Mouse (Mus musculus) heart, embryonic 11.5 days (tissue): ENCODE data around the gene Rbm15. TPM values are rescaled to one million over a fixed set of nuclear protein-coding genes. Genes with fewer than 3 reads are reported as not detected.

Source experiments
- ATAC-seq: fragments of 200-750 bp; cut with Nextera tagmentation; replicated peaks from 2 replicates; pipeline ENCODE4 v1.8.0; 2017; ENCODE audit warnings: moderate library complexity; ENCODE audit not compliant: insufficient number of reproducible peaks, low FRiP score, low TSS enrichment
- H3K27ac ChIP-seq: fragments of 300-500 bp; sonication (generic); 2 replicates; pipeline ENCODE4 v1.5.1; 2014; ENCODE audit warnings: mild to moderate bottlenecking, low read depth, low read length
- H3K27me3 ChIP-seq: fragments of 300-500 bp; sonication (generic); 2 replicates; pipeline ENCODE4 v1.6.1; 2014; ENCODE audit warnings: mild to moderate bottlenecking, low read length, mixed read lengths; ENCODE audit not compliant: control insufficient read depth, insufficient read depth
- H3K36me3 ChIP-seq: fragments of 300-500 bp; sonication (generic); 2 replicates; pipeline ENCODE4 v1.6.1; 2014; ENCODE audit warnings: mild to moderate bottlenecking, low read length, moderate library complexity, mixed read lengths; ENCODE audit not compliant: control insufficient read depth, insufficient read depth
- H3K4me1 ChIP-seq: fragments of 300-500 bp; sonication (generic); 2 replicates; pipeline ENCODE4 v1.6.1; 2014; ENCODE audit warnings: low read length; ENCODE audit not compliant: control insufficient read depth, insufficient read depth
- H3K4me2 ChIP-seq: fragments of 300-500 bp; sonication (generic); 2 replicates; pipeline ENCODE4 v1.6.1; 2014; ENCODE audit warnings: mild to moderate bottlenecking, moderate library complexity
- H3K4me3 ChIP-seq: fragments of 300-500 bp; sonication (generic); 2 replicates; pipeline ENCODE4 v1.5.1; 2014; ENCODE audit warnings: low read depth, low read length
- H3K9ac ChIP-seq: fragments of 300-500 bp; sonication (generic); 2 replicates; pipeline ENCODE4 v1.6.1; 2014; ENCODE audit warnings: mild to moderate bottlenecking, low read depth, low read length, moderate library complexity
- H3K9me3 ChIP-seq: fragments of 300-500 bp; sonication (generic); replicated peaks from 2 replicates; pipeline ENCODE4 v1.6.1; 2016; ENCODE audit warnings: low read length; ENCODE audit not compliant: control insufficient read depth
- WGBS: fragments of 180-500 bp; shearing (Covaris S2); extraction: QIAGEN DNeasy Blood & Tissue Kit; methylation state at CpG from one replicate; pipeline ENCODE4 v1.1.7; 2014; ENCODE audit not compliant: insufficient replicate concordance; 5-methylcytosine and 5-hydroxymethylcytosine counted together
- polyA plus RNA-seq: library from polyadenylated mRNA; unstranded; fragments of >200 nt; fragmentation: Nextera tagmentation; extraction: Ambion mirVana; gene quantifications from 2 replicates; pipeline ENCODE4 v1.2.1, GENCODE M21; 2014

The Rbm15 gene
- 13.6 and 14.1 TPM in 2 replicates for polyA plus RNA-seq

- peak; percentile 93 for ATAC-seq
- Histone ChIP-seq H3K36me3 (peaks cover 11% of the 10 kb centered on the region), H3K4me3 (peak within 1 kb of the TSS; percentile 86), H3K9ac (peak within 1 kb of the TSS; percentile 97), H3K27ac (peak within 1 kb of the TSS; percentile 99), H3K27me3 (no peaks in the 10 kb centered on the region), H3K4me2 (peak within 1 kb of the TSS; percentile 97), H3K9me3 (no peaks in the 10 kb centered on the region), H3K4me1 (peaks cover 19% of the 10 kb centered on the region)
- under 1% methylated on average over 62 of the region's 62 CpGs for WGBS
Observed at GRCm38 (mm10) chr3:107333381-107334201, at the start of gene Rbm15. Gene Rbm15, minus strand, starts transcription at chr3:107333673.

- ATAC-seq, result no peak
- Histone ChIP-seq H3K27me3 (no peaks in the 10 kb centered on the region), H3K9me3 (no peaks in the 10 kb centered on the region), H3K4me1 (peaks cover 2% of the 10 kb centered on the region; the same call in 1 of the 2 replicates), H3K4me2 (no peak overlapping the region), H3K27ac (no peak overlapping the region), H3K9ac (no peak overlapping the region), H3K4me3 (no peak overlapping the region), H3K36me3 (no peaks in the 10 kb centered on the region)
- WGBS, result 4% methylated on average over 4 of the region's 4 CpGs
Observed at GRCm38 (mm10) chr3:107379422-107379821, 45.9 kb upstream of the Rbm15 start.

- WGBS, result 58% methylated on average over 5 of the region's 5 CpGs
- Histone ChIP-seq H3K9ac (no peak overlapping the region), H3K4me1 (0 out of 2 replicates have a peak, but pooled peaks cover 2% of the 10 kb centered on the region), H3K36me3 (no peaks in the 10 kb centered on the region), H3K27ac (no peak overlapping the region), H3K4me2 (no peak overlapping the region), H3K9me3 (no peaks in the 10 kb centered on the region), H3K27me3 (no peaks in the 10 kb centered on the region), H3K4me3 (no peak overlapping the region)
- no peak for ATAC-seq
Observed at GRCm38 (mm10) chr3:107378626-107379025, 45.2 kb upstream of the Rbm15 start.

- Histone ChIP-seq H3K9ac (no peak overlapping the region), H3K27me3 (no peaks in the 10 kb centered on the region), H3K27ac (no peak overlapping the region), H3K4me2 (no peak overlapping the region), H3K4me1 (no peaks in the 10 kb centered on the region), H3K4me3 (no peak overlapping the region), H3K36me3 (no peaks in the 10 kb centered on the region), H3K9me3 (no peaks in the 10 kb centered on the region)
- WGBS, result 18% methylated on average over 6 of the region's 6 CpGs
- no peak for ATAC-seq
Observed at GRCm38 (mm10) chr3:107374948-107375664, 41.6 kb upstream of the Rbm15 start.

- 71% methylated on average over 6 of the region's 6 CpGs for WGBS
- ATAC-seq, result no peak
Observed at GRCm38 (mm10) chr3:107369156-107369555, 35.7 kb upstream of the Rbm15 start.

GRCm38 (mm10) chr3:107367938-107368599, 34.6 kb upstream of the Rbm15 start:
- H3K4me2 ChIP-seq, result no peak overlapping the region
- 77% methylated on average over 8 of the region's 8 CpGs for WGBS

More at GRCm38 (mm10) chr3:107369156-107369555, 35.7 kb upstream of the Rbm15 start:
- H3K4me2 ChIP-seq, result no peak overlapping the region
- H3K9me3 ChIP-seq, result no peaks in the 10 kb centered on the region
- peaks cover 12% of the 10 kb centered on the region for H3K27me3 ChIP-seq
- no peaks in the 10 kb centered on the region for H3K4me1 ChIP-seq
- H3K27ac ChIP-seq, result no peak overlapping the region
- H3K4me3 ChIP-seq, result no peak overlapping the region
- H3K9ac ChIP-seq, result no peak overlapping the region
- H3K36me3 ChIP-seq, result no peaks in the 10 kb centered on the region

GRCm38 (mm10) chr3:107365341-107365740, 31.9 kb upstream of the Rbm15 start:
- Histone ChIP-seq H3K36me3 (no peaks in the 10 kb centered on the region), H3K9me3 (no peaks in the 10 kb centered on the region), H3K27ac (no peak overlapping the region), H3K4me2 (no peak overlapping the region), H3K4me3 (no peak overlapping the region), H3K9ac (no peak overlapping the region), H3K4me1 (no peaks in the 10 kb centered on the region), H3K27me3 (peaks cover 12% of the 10 kb centered on the region)
- 85% methylated on average over 4 of the region's 4 CpGs for WGBS
- ATAC-seq, result no peak

More at GRCm38 (mm10) chr3:107367938-107368599, 34.6 kb upstream of the Rbm15 start:
- Histone ChIP-seq H3K9ac (no peak overlapping the region), H3K27me3 (peaks cover 12% of the 10 kb centered on the region), H3K27ac (no peak overlapping the region), H3K36me3 (no peaks in the 10 kb centered on the region), H3K4me1 (no peaks in the 10 kb centered on the region), H3K4me3 (no peak overlapping the region), H3K9me3 (no peaks in the 10 kb centered on the region)
- ATAC-seq, result no peak

GRCm38 (mm10) chr3:107363391-107363790, 29.9 kb upstream of the Rbm15 start:
- 73% methylated on average over 5 of the region's 5 CpGs for WGBS
- H3K9ac ChIP-seq, result no peak overlapping the region
- H3K4me1 ChIP-seq, result no peaks in the 10 kb centered on the region; the same call in 1 of the 2 replicates
- no peak for ATAC-seq
- no peaks in the 10 kb centered on the region for H3K9me3 ChIP-seq
- no peak overlapping the region for H3K4me3 ChIP-seq
- H3K27ac ChIP-seq, result no peak overlapping the region
- H3K27me3 ChIP-seq, result peaks cover 12% of the 10 kb centered on the region
- H3K4me2 ChIP-seq, result no peak overlapping the region
- H3K36me3 ChIP-seq, result no peaks in the 10 kb centered on the region
